Mouse (Mus musculus) hindbrain, embryonic 12.5 days (tissue): ENCODE data around the gene Lpar1. TPM values are rescaled to one million over a fixed set of nuclear protein-coding genes. Genes with fewer than 3 reads are reported as not detected.

Experiments
- ATAC-seq: fragments of 200-750 bp; cut with Nextera tagmentation; 2 replicates; pipeline ENCODE4 v1.8.0; 2017; ENCODE audit warnings: moderate TSS enrichment; ENCODE audit not compliant: low FRiP score
- H3K27ac ChIP-seq: fragments of 300-500 bp; sonication (generic); 2 replicates; pipeline ENCODE4 v1.5.1; 2016; ENCODE audit warnings: mild to moderate bottlenecking
- H3K27me3 ChIP-seq: fragments of 300-500 bp; sonication (generic); 2 replicates; pipeline ENCODE4 v1.6.1; 2016; ENCODE audit warnings: mild to moderate bottlenecking
- H3K36me3 ChIP-seq: fragments of 300-500 bp; sonication (generic); 2 replicates; pipeline ENCODE4 v1.6.1; 2016; ENCODE audit warnings: mild to moderate bottlenecking
- H3K4me1 ChIP-seq: fragments of 300-500 bp; sonication (generic); 2 replicates; pipeline ENCODE4 v1.6.1; 2016
- H3K4me2 ChIP-seq: fragments of 300-500 bp; sonication (generic); replicated peaks from 2 replicates; pipeline ENCODE4 v1.6.1; 2016; ENCODE audit warnings: mild to moderate bottlenecking
- H3K4me3 ChIP-seq: fragments of 300-500 bp; sonication (generic); 2 replicates; pipeline ENCODE4 v1.5.1; 2016; ENCODE audit warnings: mild to moderate bottlenecking
- H3K9ac ChIP-seq: fragments of 300-500 bp; sonication (generic); 2 replicates; pipeline ENCODE4 v1.6.1; 2016; ENCODE audit warnings: mild to moderate bottlenecking, moderate library complexity
- H3K9me3 ChIP-seq: fragments of 300-500 bp; sonication (generic); replicated peaks from 2 replicates; pipeline ENCODE4 v1.6.1; 2016; ENCODE audit warnings: mild to moderate bottlenecking
- WGBS: fragments of 180-500 bp; shearing (Covaris S2); methylation state at CpG from one replicate; pipeline ENCODE4 v1.1.7; 2016; 5-methylcytosine and 5-hydroxymethylcytosine counted together
- polyA plus RNA-seq: library from polyadenylated mRNA; unstranded; fragments of >200 nt; fragmentation: Nextera tagmentation; extraction: Ambion mirVana; gene quantifications from 2 replicates; pipeline ENCODE4 v1.2.1, GENCODE M21; 2016

The Lpar1 gene
- polyA plus RNA-seq, 1 experiment from 2014 or later = 63.6 TPM

- Histone ChIP-seq H3K27ac (no peak overlapping the region), H3K27me3 (no peaks in the 10 kb centered on the region), H3K4me2 (no peak overlapping the region), H3K4me1 (peaks cover 10% of the 10 kb centered on the region), H3K4me3 (no peak overlapping the region), H3K9me3 (no peaks in the 10 kb centered on the region), H3K36me3 (0 out of 2 replicates have a peak, but pooled peaks cover 3% of the 10 kb centered on the region), H3K9ac (no peak overlapping the region)
- 74% methylated on average over 3 of the region's 3 CpGs for WGBS
- no peak for ATAC-seq
These were observed 53.9 kb downstream of the Lpar1 start for GRCm38 (mm10) chr4:58499831-58500230.

GRCm38 (mm10) chr4:58499241-58499640 lies 54.5 kb downstream of the Lpar1 start:
- H3K27me3 ChIP-seq = no peaks in the 10 kb centered on the region
- 41% methylated on average over 3 of the region's 3 CpGs for WGBS
- no peak overlapping the region for H3K4me3 ChIP-seq
- no peak overlapping the region for H3K9ac ChIP-seq
- no peak overlapping the region for H3K27ac ChIP-seq
- H3K36me3 ChIP-seq = no peaks in the 10 kb centered on the region
- peaks cover 10% of the 10 kb centered on the region for H3K4me1 ChIP-seq
- H3K9me3 ChIP-seq = no peaks in the 10 kb centered on the region
- H3K4me2 ChIP-seq = no peak overlapping the region
- no peak for ATAC-seq

- 67% methylated on average over 6 of the region's 6 CpGs for WGBS
- no peak overlapping the region for H3K9ac ChIP-seq
- no peaks in the 10 kb centered on the region for H3K9me3 ChIP-seq
- no peak for ATAC-seq
- H3K27me3 ChIP-seq = no peaks in the 10 kb centered on the region
- no peak overlapping the region for H3K4me3 ChIP-seq
- H3K36me3 ChIP-seq = no peaks in the 10 kb centered on the region
- peaks cover 10% of the 10 kb centered on the region for H3K4me1 ChIP-seq
- no peak overlapping the region for H3K4me2 ChIP-seq
- no peak overlapping the region for H3K27ac ChIP-seq
These were observed 55.0 kb downstream of the Lpar1 start for GRCm38 (mm10) chr4:58498734-58499133.

GRCm38 (mm10) chr4:58497284-58497683 lies 56.4 kb downstream of the Lpar1 start:
- no peaks in the 10 kb centered on the region for H3K9me3 ChIP-seq
- peaks cover 10% of the 10 kb centered on the region for H3K4me1 ChIP-seq
- no peak for ATAC-seq

GRCm38 (mm10) chr4:58496743-58497142 lies 57.0 kb downstream of the Lpar1 start:
- 84% methylated on average over 8 of the region's 8 CpGs for WGBS
- ATAC-seq = no peak
- H3K9me3 ChIP-seq = no peaks in the 10 kb centered on the region

More at GRCm38 (mm10) chr4:58497284-58497683, 56.4 kb downstream of the Lpar1 start:
- no peak overlapping the region for H3K4me3 ChIP-seq
- no peak overlapping the region for H3K9ac ChIP-seq
- H3K27me3 ChIP-seq = no peaks in the 10 kb centered on the region
- no peak overlapping the region for H3K27ac ChIP-seq
- 88% methylated on average over 4 of the region's 4 CpGs for WGBS
- H3K4me2 ChIP-seq = no peak overlapping the region
- no peaks in the 10 kb centered on the region for H3K36me3 ChIP-seq

GRCm38 (mm10) chr4:58491742-58492141 lies 62.0 kb downstream of the Lpar1 start:
- Histone ChIP-seq H3K36me3 (no peaks in the 10 kb centered on the region), H3K27me3 (no peaks in the 10 kb centered on the region), H3K9me3 (no peaks in the 10 kb centered on the region), H3K4me1 (peaks cover 5% of the 10 kb centered on the region; the same call in 1 of the 2 replicates), H3K4me3 (no peak overlapping the region), H3K27ac (no peak overlapping the region), H3K4me2 (no peak overlapping the region), H3K9ac (no peak overlapping the region)
- no peak for ATAC-seq
- 84% methylated on average over 3 of the region's 3 CpGs for WGBS

More at GRCm38 (mm10) chr4:58496743-58497142, 57.0 kb downstream of the Lpar1 start:
- H3K27ac ChIP-seq = no peak overlapping the region
- peaks cover 11% of the 10 kb centered on the region for H3K4me1 ChIP-seq
- no peak overlapping the region for H3K4me3 ChIP-seq
- H3K27me3 ChIP-seq = no peaks in the 10 kb centered on the region
- H3K4me2 ChIP-seq = no peak overlapping the region
- H3K36me3 ChIP-seq = no peaks in the 10 kb centered on the region
- H3K9ac ChIP-seq = no peak overlapping the region

GRCm38 (mm10) chr4:58490374-58490773 lies 63.3 kb downstream of the Lpar1 start:
- H3K36me3 ChIP-seq = no peaks in the 10 kb centered on the region; the same call in 1 of the 2 replicates
- H3K4me1 ChIP-seq = peaks cover 5% of the 10 kb centered on the region; the same call in 1 of the 2 replicates
- no peak overlapping the region for H3K4me2 ChIP-seq
- H3K27me3 ChIP-seq = no peaks in the 10 kb centered on the region
- H3K9me3 ChIP-seq = no peaks in the 10 kb centered on the region
- no peak overlapping the region for H3K27ac ChIP-seq
- H3K9ac ChIP-seq = no peak overlapping the region
- H3K4me3 ChIP-seq = no peak overlapping the region
- no peak for ATAC-seq
- WGBS = 80% methylated on average over 4 of the region's 4 CpGs

- H3K4me2 ChIP-seq = no peak overlapping the region
- 100% methylated on average over 1 of the region's 1 CpGs for WGBS
- no peaks in the 10 kb centered on the region for H3K27me3 ChIP-seq
- no peak overlapping the region for H3K27ac ChIP-seq
- H3K4me1 ChIP-seq = no peaks in the 10 kb centered on the region
- no peak for ATAC-seq
- no peak overlapping the region for H3K9ac ChIP-seq
- no peak overlapping the region for H3K4me3 ChIP-seq
- H3K9me3 ChIP-seq = no peaks in the 10 kb centered on the region
- no peaks in the 10 kb centered on the region for H3K36me3 ChIP-seq
These were observed 75.1 kb downstream of the Lpar1 start for GRCm38 (mm10) chr4:58478564-58478963.

- no peak overlapping the region for H3K4me3 ChIP-seq
- no peak overlapping the region for H3K4me2 ChIP-seq
- no peaks in the 10 kb centered on the region for H3K36me3 ChIP-seq
- H3K4me1 ChIP-seq = no peaks in the 10 kb centered on the region
- ATAC-seq = no peak
- WGBS = 95% methylated on average over 8 of the region's 8 CpGs
- H3K9ac ChIP-seq = no peak overlapping the region
- H3K27ac ChIP-seq = no peak overlapping the region
- no peaks in the 10 kb centered on the region for H3K9me3 ChIP-seq
- H3K27me3 ChIP-seq = no peaks in the 10 kb centered on the region
These were observed 76.0 kb downstream of the Lpar1 start for GRCm38 (mm10) chr4:58477691-58478090.

GRCm38 (mm10) chr4:58471203-58471910 lies 82.3 kb downstream of the Lpar1 start:
- Histone ChIP-seq H3K4me3 (no peak overlapping the region), H3K27ac (0 out of 2 replicates have a peak overlapping the region, but pooled peaks have one; percentile 7), H3K27me3 (no peaks in the 10 kb centered on the region), H3K9me3 (no peaks in the 10 kb centered on the region), H3K4me2 (no peak overlapping the region), H3K36me3 (no peaks in the 10 kb centered on the region), H3K4me1 (peaks cover 3% of the 10 kb centered on the region), H3K9ac (no peak overlapping the region)
- 73% methylated on average over 4 of the region's 4 CpGs for WGBS
- ATAC-seq = no peak

- H3K4me1 ChIP-seq = peaks cover 3% of the 10 kb centered on the region
- no peak overlapping the region for H3K4me2 ChIP-seq
- H3K27me3 ChIP-seq = no peaks in the 10 kb centered on the region
- no peak for ATAC-seq
- no peak overlapping the region for H3K4me3 ChIP-seq
- H3K27ac ChIP-seq = no peak overlapping the region
- no peak overlapping the region for H3K9ac ChIP-seq
- H3K9me3 ChIP-seq = no peaks in the 10 kb centered on the region
- no peaks in the 10 kb centered on the region for H3K36me3 ChIP-seq
- WGBS = 96% methylated on average over 5 of the region's 5 CpGs
These were observed 83.8 kb downstream of the Lpar1 start for GRCm38 (mm10) chr4:58469651-58470592.

GRCm38 (mm10) chr4:58469035-58469434 lies 84.7 kb downstream of the Lpar1 start:
- no peak overlapping the region for H3K4me2 ChIP-seq
- no peak for ATAC-seq
- peaks cover 3% of the 10 kb centered on the region for H3K4me1 ChIP-seq
- H3K4me3 ChIP-seq = no peak overlapping the region
- H3K9ac ChIP-seq = no peak overlapping the region
- H3K27me3 ChIP-seq = no peaks in the 10 kb centered on the region
- 87% methylated on average over 7 of the region's 7 CpGs for WGBS
- no peak overlapping the region for H3K27ac ChIP-seq
- no peaks in the 10 kb centered on the region for H3K9me3 ChIP-seq
- no peaks in the 10 kb centered on the region for H3K36me3 ChIP-seq
